Mouse (Mus musculus) testis, adult 2 months (tissue): ENCODE data around the gene Frmd4a.

Source experiments
- CTCF ChIP-seq: fragments of 200-500 bp; IDR thresholded peaks from 2 replicates; pipeline ENCODE4 v1.5.1; 2012; ENCODE audit warnings: low read depth, mild to moderate bottlenecking, inconsistent platforms, low read length, moderate library complexity; ENCODE audit not compliant: control insufficient read depth, insufficient read depth, insufficient replicate concordance
- POLR2A ChIP-seq: fragments of 200-500 bp; IDR thresholded peaks from 2 replicates; pipeline ENCODE4 v1.6.1; 2012; ENCODE audit warnings: low read depth, mild to moderate bottlenecking, inconsistent platforms, low read length, moderate library complexity; ENCODE audit not compliant: control insufficient read depth

DNA sequence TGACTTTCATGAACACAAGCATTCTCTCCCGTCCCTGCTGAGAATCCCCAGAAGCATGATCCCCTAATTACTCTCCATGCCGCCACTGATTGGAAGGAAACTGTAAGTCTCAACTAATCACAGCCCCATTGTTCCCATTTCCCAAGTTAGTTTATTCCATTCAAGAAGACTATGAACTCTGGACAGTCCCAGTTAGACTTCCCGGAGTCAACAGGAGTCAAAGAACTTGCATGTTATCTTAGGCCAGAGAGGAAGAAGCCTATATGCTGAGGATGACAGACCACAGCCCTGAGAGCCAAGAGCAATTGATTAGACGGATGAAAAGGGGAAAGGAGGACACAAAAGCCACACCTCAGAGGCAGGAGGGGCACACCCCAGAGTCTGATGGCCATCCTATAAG, 458.5 kb downstream of the Frmd4a start:
- no peak for TF ChIP-seq CTCF
- TF ChIP-seq POLR2A, result no peak
